Mouse (Mus musculus) cerebellum, adult 2 months (tissue): ENCODE results near the gene Nudt4. TPM values are rescaled to one million over a fixed set of nuclear protein-coding genes. Genes with fewer than 3 reads are reported as not detected.

Experiments used
- DNase-seq, 2 experiments: peaks; one replicate each; pipeline ENCODE4 v3.0.0; 2021
- H3K27ac ChIP-seq: fragments of 200-500 bp; 2 replicates; pipeline ENCODE4 v1.5.1; 2012; ENCODE audit warnings: low read length, control low read depth, inconsistent platforms; ENCODE audit not compliant: insufficient read depth
- H3K27me3 ChIP-seq: fragments of 200-500 bp; 2 replicates; pipeline ENCODE4 v1.6.1; 2012; ENCODE audit warnings: inconsistent platforms, mild to moderate bottlenecking, low read length, moderate library complexity; ENCODE audit not compliant: control insufficient read depth, insufficient read depth
- H3K4me1 ChIP-seq: fragments of 200-500 bp; 2 replicates; pipeline ENCODE4 v1.6.1; 2011; ENCODE audit warnings: low read length; ENCODE audit not compliant: control insufficient read depth, insufficient read depth
- H3K4me3 ChIP-seq: fragments of 200-500 bp; replicated peaks from 2 replicates; pipeline ENCODE3; 2011; ENCODE audit warnings: mild to moderate bottlenecking, low read depth, low read length, control low read depth; ENCODE audit not compliant: insufficient read depth
- CTCF ChIP-seq: fragments of 200-500 bp; IDR thresholded peaks from 2 replicates; pipeline ENCODE4 v1.5.1; 2011; ENCODE audit warnings: low read depth, mild to moderate bottlenecking, control low read depth, low read length, moderate library complexity, borderline replicate concordance; ENCODE audit not compliant: insufficient read depth
- POLR2A ChIP-seq: fragments of 200-500 bp; IDR thresholded peaks from 2 replicates; pipeline ENCODE4 v1.6.1; 2011; ENCODE audit warnings: low read length, control low read depth, borderline replicate concordance; ENCODE audit not compliant: insufficient read depth
- WGBS: fragments of 180-500 bp; shearing (Covaris S2); methylation state at CpG from one replicate; pipeline ENCODE4 v1.1.7; 2018; 5-methylcytosine and 5-hydroxymethylcytosine counted together
- polyA plus RNA-seq: library from polyadenylated mRNA; depleted of rRNA; stranded (reverse); fragments of >200 nt; gene quantifications from 2 replicates; pipeline ENCODE4 v1.2.3, GENCODE M21; 2012; rRNA removed

The Nudt4 gene
- polyA plus RNA-seq, result 90.6 and 102 TPM in 2 replicates

- peak; percentile 85 to 86 for DNase-seq
- WGBS, result 2% methylated on average over 65 of the region's 97 CpGs
- peaks cover 3% of the 10 kb centered on the region; the same call in 1 of the 2 replicates for H3K4me1 ChIP-seq
- peak within 1 kb of the TSS; percentile 84 for H3K4me3 ChIP-seq
- H3K27ac ChIP-seq, result peak within 1 kb of the TSS; percentile 86
- no peaks in the 10 kb centered on the region for H3K27me3 ChIP-seq
- TF ChIP-seq CTCF (no peak), POLR2A (peak; percentile 70)
Measured at GRCm38 (mm10) chr10:95563851-95564845, at the start of gene Nudt4. Nudt4 (minus strand) TSS chr10:95564146.

- Histone ChIP-seq H3K27ac (no peak overlapping the region), H3K27me3 (no peaks in the 10 kb centered on the region), H3K4me3 (no peak overlapping the region), H3K4me1 (no peaks in the 10 kb centered on the region; the same call in 1 of the 2 replicates)
- TF ChIP-seq POLR2A (no peak), CTCF (no peak)
- WGBS, result 29% methylated on average over 10 of the region's 10 CpGs
- no peak for DNase-seq
Measured at GRCm38 (mm10) chr10:95611331-95611721, 47.4 kb upstream of the Nudt4 start.

- DNase-seq, result no peak
- no peaks in the 10 kb centered on the region; the same call in 1 of the 2 replicates for H3K4me1 ChIP-seq
- no peak for TF ChIP-seq CTCF
- TF ChIP-seq POLR2A, result no peak
- H3K27ac ChIP-seq, result no peak overlapping the region
- no peak overlapping the region for H3K4me3 ChIP-seq
- H3K27me3 ChIP-seq, result no peaks in the 10 kb centered on the region
- WGBS, result 26% methylated on average over 16 of the region's 16 CpGs
Measured at GRCm38 (mm10) chr10:95610666-95611330, 46.9 kb upstream of the Nudt4 start.

GRCm38 (mm10) chr10:95604979-95605613, 41.1 kb upstream of the Nudt4 start:
- Histone ChIP-seq H3K27ac (no peak overlapping the region), H3K27me3 (no peaks in the 10 kb centered on the region), H3K4me1 (no peaks in the 10 kb centered on the region), H3K4me3 (no peak overlapping the region)
- TF ChIP-seq POLR2A (no peak), CTCF (no peak)
- 64% methylated on average over 22 of the region's 22 CpGs for WGBS
- DNase-seq, result no peak

- no peak overlapping the region for H3K4me3 ChIP-seq
- 25% methylated on average over 5 of the region's 5 CpGs for WGBS
- no peaks in the 10 kb centered on the region for H3K27me3 ChIP-seq
- H3K4me1 ChIP-seq, result no peaks in the 10 kb centered on the region
- no peak overlapping the region for H3K27ac ChIP-seq
- DNase-seq, result no peak
- TF ChIP-seq CTCF (no peak), POLR2A (no peak)
Measured at GRCm38 (mm10) chr10:95600527-95600926, 36.6 kb upstream of the Nudt4 start.

- Histone ChIP-seq H3K27ac (no peak overlapping the region), H3K4me1 (no peaks in the 10 kb centered on the region), H3K4me3 (no peak overlapping the region), H3K27me3 (no peaks in the 10 kb centered on the region)
- TF ChIP-seq CTCF, result no peak
- TF ChIP-seq POLR2A, result no peak
- WGBS, result 90% methylated on average over 7 of the region's 7 CpGs
- DNase-seq, result no peak
Measured at GRCm38 (mm10) chr10:95599740-95600139, 35.8 kb upstream of the Nudt4 start.

GRCm38 (mm10) chr10:95598056-95598587, 34.2 kb upstream of the Nudt4 start:
- Histone ChIP-seq H3K27ac (no peak overlapping the region), H3K27me3 (no peaks in the 10 kb centered on the region), H3K4me3 (no peak overlapping the region), H3K4me1 (no peaks in the 10 kb centered on the region)
- no peak for TF ChIP-seq POLR2A
- TF ChIP-seq CTCF, result no peak
- WGBS, result 84% methylated on average over 15 of the region's 15 CpGs
- no peak for DNase-seq
